Mouse (Mus musculus) MEL (cell line): ENCODE data around the gene Csdc2.

Source experiments
- CHD2 ChIP-seq: IDR thresholded peaks from 2 replicates; pipeline ENCODE4 v1.6.1; 2011; ENCODE audit warnings: low read length, improper control_type of control experiment
- CTCF ChIP-seq, 3 experiments: IDR thresholded peaks in 2 of 3; conservative IDR thresholded peaks in 1 of 3; 2 replicates each; pipeline ENCODE4 v1.5.1; 2011 to 2012; ENCODE audit warnings: low read length in 3 of 3, low read depth in 2 of 3, mild to moderate bottlenecking in 2 of 3, improper control_type of control experiment in 1 of 3, inconsistent platforms in 1 of 3, mixed read lengths in 1 of 3, moderate library complexity in 1 of 3; ENCODE audit not compliant: control insufficient read depth in 1 of 3, insufficient read depth in 1 of 3, poor library complexity in 1 of 3, severe bottlenecking in 1 of 3
- GABPA ChIP-seq: IDR thresholded peaks from 2 replicates; pipeline ENCODE4 v1.6.1; 2012; ENCODE audit warnings: low read depth, mild to moderate bottlenecking, inconsistent platforms, low read length, improper control_type of control experiment, moderate library complexity
- HCFC1 ChIP-seq: IDR thresholded peaks from 2 replicates; pipeline ENCODE4 v1.6.1; 2012; ENCODE audit warnings: low read depth, mild to moderate bottlenecking, inconsistent platforms, low read length, improper control_type of control experiment, moderate library complexity
- POLR2AphosphoS5 ChIP-seq: IDR thresholded peaks from 2 replicates; pipeline ENCODE4 v1.6.1; 2012; ENCODE audit warnings: low read depth, borderline replicate concordance, mild to moderate bottlenecking, inconsistent platforms, low read length, moderate library complexity, mixed read lengths
- RAD21 ChIP-seq: IDR thresholded peaks from 2 replicates; pipeline ENCODE4 v1.6.1; 2011; ENCODE audit warnings: mild to moderate bottlenecking, low read depth, low read length, improper control_type of control experiment
- SIN3A ChIP-seq: IDR thresholded peaks from 2 replicates; pipeline ENCODE4 v1.6.1; 2012; ENCODE audit warnings: low read length, improper control_type of control experiment, inconsistent platforms
- TBP ChIP-seq: IDR thresholded peaks from 2 replicates; pipeline ENCODE4 v1.8.0; 2011; ENCODE audit warnings: low read depth, low read length, improper control_type of control experiment
- TCF12 ChIP-seq: IDR thresholded peaks from 2 replicates; pipeline ENCODE4 v1.6.1; 2014; ENCODE audit warnings: low read depth, mild to moderate bottlenecking, inconsistent platforms, low read length, improper control_type of control experiment, moderate library complexity
- ZNF384 ChIP-seq: IDR thresholded peaks from 2 replicates; pipeline ENCODE4 v1.6.1; 2012; ENCODE audit warnings: low read depth, mild to moderate bottlenecking, inconsistent platforms, low read length, improper control_type of control experiment

GRCm38 (mm10) chr15:81943176-81943749, 6.7 kb downstream of the Csdc2 start:
- TF ChIP-seq GABPA (no peak), CHD2 (no peak), TCF12 (no peak), POLR2AphosphoS5 (no peak), RAD21 (no peak), HCFC1 (no peak), CTCF (IDR thresholded peaks at IDR 0.05 in 2 of 3, conservative IDR thresholded peaks at IDR 0.05 in 1 of 3; ENCODE audit: control insufficient read depth in 1 of 3, insufficient read depth in 1 of 3, low read depth in 2 of 3, low read length in 3 of 3, poor library complexity in 1 of 3, severe bottlenecking in 1 of 3) (no peak), SIN3A (no peak), ZNF384 (no peak), TBP (no peak)
